Mouse (Mus musculus) neural tube, embryonic 15.5 days (tissue): ENCODE measurements around the gene Muc13. TPM values are rescaled to one million over a fixed set of nuclear protein-coding genes. Genes with fewer than 3 reads are reported as not detected.

Experiments
- ATAC-seq: fragments of 200-750 bp; cut with Nextera tagmentation; 2 replicates; pipeline ENCODE4 v1.8.0; 2017; ENCODE audit warnings: mild to moderate bottlenecking, moderate TSS enrichment, moderate library complexity; ENCODE audit not compliant: low FRiP score
- H3K27ac ChIP-seq: fragments of 300-500 bp; sonication (generic); replicated peaks from 2 replicates; pipeline ENCODE4 v1.5.1; 2015; ENCODE audit warnings: mild to moderate bottlenecking, inconsistent platforms
- H3K27me3 ChIP-seq: fragments of 300-500 bp; sonication (generic); replicated peaks from 2 replicates; pipeline ENCODE4 v1.6.1; 2015; ENCODE audit warnings: inconsistent platforms
- H3K36me3 ChIP-seq: fragments of 300-500 bp; sonication (generic); 2 replicates; pipeline ENCODE4 v1.6.1; 2015; ENCODE audit warnings: inconsistent platforms
- H3K4me1 ChIP-seq: fragments of 300-500 bp; sonication (generic); 2 replicates; pipeline ENCODE4 v1.6.1; 2015; ENCODE audit warnings: inconsistent platforms
- H3K4me2 ChIP-seq: fragments of 300-500 bp; sonication (generic); 2 replicates; pipeline ENCODE4 v1.6.1; 2015; ENCODE audit warnings: inconsistent platforms, mild to moderate bottlenecking, moderate library complexity
- H3K4me3 ChIP-seq: fragments of 300-500 bp; sonication (generic); replicated peaks from 2 replicates; pipeline ENCODE4 v1.5.1; 2015; ENCODE audit warnings: mild to moderate bottlenecking, inconsistent platforms
- H3K9ac ChIP-seq: fragments of 300-500 bp; sonication (generic); replicated peaks from 2 replicates; pipeline ENCODE4 v1.6.1; 2015; ENCODE audit warnings: mild to moderate bottlenecking, inconsistent platforms
- H3K9me3 ChIP-seq: fragments of 300-500 bp; sonication (generic); replicated peaks from 2 replicates; pipeline ENCODE4 v1.6.1; 2016; ENCODE audit warnings: inconsistent platforms
- WGBS: fragments of 180-500 bp; shearing (Covaris S2); methylation state at CpG from one replicate; pipeline ENCODE4 v1.1.7; 2015; ENCODE audit warnings: mixed read lengths; 5-methylcytosine and 5-hydroxymethylcytosine counted together
- polyA plus RNA-seq: library from polyadenylated mRNA; unstranded; fragments of >200 nt; fragmentation: Nextera tagmentation; extraction: Ambion mirVana; gene quantifications from 2 replicates; pipeline ENCODE4 v1.2.1, GENCODE M21; 2015

Muc13 gene
- polyA plus RNA-seq, 1 experiment from 2014 or later = not detected

DNA sequence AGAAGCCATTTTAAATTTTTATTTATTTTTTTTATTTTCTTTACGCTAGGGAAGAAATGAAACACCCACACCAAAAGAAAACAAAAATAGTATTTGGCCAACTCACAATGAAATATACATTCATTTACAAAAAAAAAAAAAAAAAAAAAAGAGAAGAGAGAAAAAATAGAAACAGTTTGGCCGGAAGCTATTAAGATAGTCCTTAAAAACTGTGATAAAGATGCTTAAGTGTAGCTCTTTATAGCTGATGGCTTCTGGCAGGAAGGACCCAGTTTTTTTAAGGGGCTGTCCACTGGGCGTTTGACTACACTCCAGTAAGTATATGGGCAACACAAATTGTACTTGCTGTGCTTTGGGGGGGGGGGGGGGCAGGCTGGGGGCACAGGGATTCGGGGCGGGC lies 65.5 kb downstream of the Muc13 start:
- Histone ChIP-seq H3K4me2 (peak overlapping the region; percentile 34), H3K27me3 (no peaks in the 10 kb centered on the region), H3K4me1 (peaks cover 15% of the 10 kb centered on the region), H3K9me3 (no peaks in the 10 kb centered on the region), H3K4me3 (no peak overlapping the region), H3K9ac (no peak overlapping the region), H3K36me3 (no peaks in the 10 kb centered on the region), H3K27ac (no peak overlapping the region)
- 56% methylated on average over 5 of the region's 5 CpGs for WGBS
- ATAC-seq = no peak

- peak overlapping the region; percentile 34 for H3K4me2 ChIP-seq
- no peaks in the 10 kb centered on the region for H3K9me3 ChIP-seq
- H3K36me3 ChIP-seq = no peaks in the 10 kb centered on the region
- H3K9ac ChIP-seq = no peak overlapping the region
- 47% methylated on average over 13 of the region's 14 CpGs for WGBS
- H3K4me3 ChIP-seq = no peak overlapping the region
- ATAC-seq = peak; percentile 93
- no peaks in the 10 kb centered on the region for H3K27me3 ChIP-seq
- H3K4me1 ChIP-seq = peaks cover 15% of the 10 kb centered on the region
- H3K27ac ChIP-seq = peak overlapping the region; percentile 51
These were observed 66.3 kb downstream of the Muc13 start for GRCm38 (mm10) chr16:33859988-33860700.

DNA sequence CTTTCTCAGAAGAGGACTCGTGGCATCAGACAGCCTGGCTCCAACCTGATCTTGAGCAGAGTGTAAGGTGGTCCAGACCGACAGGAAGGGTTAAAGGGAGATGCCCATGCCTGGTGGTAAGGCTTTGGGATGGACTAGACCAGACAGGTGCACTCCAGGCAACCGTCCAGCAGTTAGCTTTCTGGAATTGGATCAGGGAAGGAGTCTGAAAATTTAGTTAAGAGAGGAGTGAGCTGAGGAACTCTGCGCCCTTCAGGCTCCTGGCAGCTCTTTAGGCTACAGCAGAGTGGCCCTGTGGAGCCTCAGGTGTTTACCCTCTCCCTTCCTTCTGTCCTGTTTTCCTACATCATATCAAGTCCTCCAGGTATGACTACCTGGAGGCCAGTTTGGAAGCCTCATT lies 68.6 kb downstream of the Muc13 start:
- Histone ChIP-seq H3K4me3 (no peak overlapping the region), H3K27ac (no peak overlapping the region), H3K9ac (no peak overlapping the region), H3K36me3 (no peaks in the 10 kb centered on the region), H3K4me1 (peaks cover 15% of the 10 kb centered on the region), H3K27me3 (no peaks in the 10 kb centered on the region), H3K9me3 (no peaks in the 10 kb centered on the region), H3K4me2 (no peak overlapping the region)
- 81% methylated on average over 4 of the region's 4 CpGs for WGBS
- ATAC-seq = no peak

DNA sequence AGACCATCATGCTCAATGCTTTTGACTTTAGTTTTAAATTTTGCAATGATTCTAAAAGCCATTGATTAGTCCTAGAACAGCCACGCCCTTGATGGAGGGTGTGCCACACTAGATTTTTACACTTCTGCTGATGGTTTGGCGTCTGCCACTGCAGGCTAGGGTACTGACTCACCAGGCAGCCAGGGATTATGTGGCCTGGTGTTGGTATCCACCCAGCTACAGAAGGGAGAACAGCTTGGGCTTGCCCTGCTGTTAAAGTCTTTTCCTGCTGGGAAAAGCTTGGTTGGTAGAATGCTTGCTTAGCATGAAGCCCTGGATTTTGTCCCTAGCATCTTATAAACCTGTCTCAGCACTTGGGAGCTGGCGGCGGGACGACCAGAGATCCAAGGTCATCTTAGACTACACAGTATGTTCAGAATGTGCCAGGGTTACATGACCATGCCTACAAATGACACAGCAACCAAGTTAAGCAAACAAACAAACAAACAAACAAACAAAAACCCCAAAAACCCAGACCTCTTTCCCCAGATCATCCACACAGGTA lies 69.4 kb downstream of the Muc13 start:
- no peak overlapping the region for H3K27ac ChIP-seq
- H3K4me3 ChIP-seq = no peak overlapping the region
- peaks cover 15% of the 10 kb centered on the region for H3K4me1 ChIP-seq
- ATAC-seq = no peak
- no peaks in the 10 kb centered on the region for H3K27me3 ChIP-seq
- 89% methylated on average over 5 of the region's 5 CpGs for WGBS
- no peaks in the 10 kb centered on the region for H3K36me3 ChIP-seq
- H3K4me2 ChIP-seq = no peak overlapping the region
- H3K9ac ChIP-seq = no peak overlapping the region
- H3K9me3 ChIP-seq = no peaks in the 10 kb centered on the region

Other genes with a start within 250 kb of the Muc13 start
- 7.8 and 10.9 TPM in 2 replicates for gene Heg1, start 109.7 kb upstream of the Muc13 start, polyA plus RNA-seq
- 19.2 and 20.1 TPM in 2 replicates for gene Itgb5, start 35.6 kb downstream of the Muc13 start, polyA plus RNA-seq
- 22.8 and 32.5 TPM in 2 replicates for gene Umps, start 173.0 kb downstream of the Muc13 start, polyA plus RNA-seq